Mouse (Mus musculus) retina, postnatal 1 day (tissue): ENCODE results near the gene Letmd1.

ENCODE experiments used
- DNase-seq: peaks from one replicate; pipeline ENCODE4 v3.0.0-alpha.2; 2012

Gene Letmd1

GRCm38 (mm10) chr15:100508454-100509167, 39.8 kb downstream of the Letmd1 start:
- no peak for DNase-seq

DNA sequence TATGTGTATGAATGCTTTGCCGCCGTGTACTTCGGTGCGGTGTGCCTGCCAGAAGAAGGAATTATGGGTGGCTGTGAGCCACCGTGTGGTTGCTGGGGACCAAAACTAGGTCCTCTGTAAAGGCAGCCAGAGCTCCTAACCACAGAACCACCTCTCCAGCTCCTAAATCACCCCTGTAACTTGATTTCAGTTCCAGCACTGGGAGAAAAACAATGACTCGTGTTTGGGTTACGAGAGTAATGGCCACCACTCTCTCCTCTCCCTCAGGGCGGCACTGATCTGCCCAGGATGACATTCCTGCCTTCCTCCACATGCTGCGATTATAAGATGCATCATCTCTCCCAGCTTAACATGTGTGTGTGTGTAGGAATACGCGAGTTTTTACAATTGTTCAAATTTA, 41.2 kb downstream of the Letmd1 start:
- no peak for DNase-seq

DNA sequence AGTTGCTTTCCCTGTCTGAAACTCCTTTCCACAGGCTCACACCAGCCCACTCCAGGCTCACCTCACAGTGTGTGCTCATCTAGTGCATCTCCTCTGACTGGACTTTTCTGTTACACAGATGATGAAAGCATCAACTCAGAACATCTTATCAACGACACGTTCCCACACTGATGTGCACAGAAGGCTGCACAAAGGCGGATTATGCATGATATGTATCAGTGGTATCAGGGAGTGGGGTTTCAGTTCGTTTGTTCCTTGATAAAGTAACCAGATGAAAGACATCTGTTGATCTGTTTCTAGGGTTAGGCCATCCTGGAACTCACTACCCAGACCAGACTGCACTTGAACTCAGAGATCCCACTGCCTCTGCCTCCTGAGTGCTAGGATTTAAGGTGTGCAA, 44.6 kb downstream of the Letmd1 start:
- DNase-seq: no peak

GRCm38 (mm10) chr15:100515121-100515520, 46.3 kb downstream of the Letmd1 start:
- DNase-seq: no peak

GRCm38 (mm10) chr15:100520306-100520705, 51.5 kb downstream of the Letmd1 start:
- DNase-seq: no peak

GRCm38 (mm10) chr15:100525405-100525804, 56.6 kb downstream of the Letmd1 start:
- DNase-seq: no peak

DNA sequence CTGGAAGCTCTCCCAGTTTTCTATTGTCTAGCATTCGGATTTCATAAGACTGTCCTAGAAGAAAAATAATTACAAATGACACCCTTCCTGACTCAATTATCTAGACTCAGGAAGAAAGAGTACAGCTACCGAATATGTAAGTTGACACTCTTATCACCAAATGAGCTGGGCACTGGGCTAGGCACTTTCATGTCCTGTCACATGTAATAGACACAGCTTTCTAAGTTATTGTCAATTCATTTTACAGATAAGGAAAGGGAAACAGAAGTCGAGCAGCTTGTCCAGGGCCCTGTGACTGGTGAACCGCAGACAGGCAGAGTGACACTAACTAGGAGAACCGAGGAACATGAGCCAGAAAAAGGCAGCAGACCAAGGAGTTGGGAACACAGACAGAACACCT, 59.1 kb downstream of the Letmd1 start:
- no peak for DNase-seq
